Mouse (Mus musculus) forebrain, postnatal 0 days (tissue): Measurements from ENCODE around the gene Zfp644. TPM values are rescaled to one million over a fixed set of nuclear protein-coding genes. Genes with fewer than 3 reads are reported as not detected.

Experiments
- ATAC-seq: fragments of 200-750 bp; cut with Nextera tagmentation; 2 replicates; pipeline ENCODE4 v1.8.0; 2017; ENCODE audit warnings: mild to moderate bottlenecking, moderate library complexity
- DNase-seq: peaks from one replicate; pipeline ENCODE4 v3.0.0-alpha.2; 2015
- H3K27ac ChIP-seq: fragments of 300-500 bp; sonication (generic); 2 replicates; pipeline ENCODE4 v1.5.1; 2014; ENCODE audit warnings: low read depth, mild to moderate bottlenecking, antibody characterized with exemption, low read length, moderate library complexity, mixed read lengths
- H3K27me3 ChIP-seq: fragments of 300-500 bp; sonication (generic); 2 replicates; pipeline ENCODE4 v1.6.1; 2014; ENCODE audit warnings: mild to moderate bottlenecking, low read length, mixed read lengths; ENCODE audit not compliant: insufficient read depth
- H3K36me3 ChIP-seq: fragments of 300-500 bp; sonication (generic); 2 replicates; pipeline ENCODE4 v1.6.1; 2014; ENCODE audit warnings: mild to moderate bottlenecking, moderate library complexity; ENCODE audit not compliant: insufficient read depth
- H3K4me1 ChIP-seq: fragments of 300-500 bp; sonication (generic); 2 replicates; pipeline ENCODE4 v1.6.1; 2014; ENCODE audit warnings: antibody characterized with exemption; ENCODE audit not compliant: insufficient read depth
- H3K4me2 ChIP-seq: fragments of 300-500 bp; sonication (generic); 2 replicates; pipeline ENCODE4 v1.6.1; 2014; ENCODE audit warnings: low read depth, mild to moderate bottlenecking, moderate library complexity
- H3K4me3 ChIP-seq: fragments of 300-500 bp; sonication (generic); 2 replicates; pipeline ENCODE4 v1.5.1; 2014; ENCODE audit warnings: low read depth, low read length, mixed read lengths
- H3K9ac ChIP-seq: fragments of 300-500 bp; sonication (generic); 2 replicates; pipeline ENCODE4 v1.6.1; 2014; ENCODE audit warnings: mild to moderate bottlenecking
- H3K9me3 ChIP-seq: fragments of 300-500 bp; sonication (generic); 2 replicates; pipeline ENCODE4 v1.6.1; 2016; ENCODE audit warnings: low read length
- CTCF ChIP-seq: sonication (generic); IDR thresholded peaks from 2 replicates; pipeline ENCODE4 v1.5.1; 2016; ENCODE audit warnings: antibody characterized with exemption, control low read depth, low read depth
- WGBS: fragments of 180-500 bp; shearing (Covaris S2); extraction: QIAGEN DNeasy Blood & Tissue Kit; methylation state at CpG from one replicate; pipeline ENCODE4 v1.1.7; 2014; 5-methylcytosine and 5-hydroxymethylcytosine counted together
- polyA plus RNA-seq: library from polyadenylated mRNA; unstranded; fragments of >200 nt; fragmentation: Nextera tagmentation; extraction: Ambion mirVana; gene quantifications from 2 replicates; pipeline ENCODE4 v1.2.1, GENCODE M21; 2015
- total RNA-seq: library from RNA; depleted of rRNA; stranded (reverse); fragments of >200 nt; gene quantifications from 2 replicates; pipeline ENCODE4 v1.2.3, GENCODE M21; 2014

Zfp644 gene
- total and polyA plus RNA-seq, 2 experiments from 2014 or later = 70.8 to 132 TPM

- Histone ChIP-seq H3K9ac (no peak overlapping the region), H3K4me1 (no peaks in the 10 kb centered on the region), H3K27ac (no peak overlapping the region), H3K4me3 (no peak overlapping the region), H3K9me3 (no peaks in the 10 kb centered on the region), H3K27me3 (no peaks in the 10 kb centered on the region), H3K36me3 (no peaks in the 10 kb centered on the region), H3K4me2 (no peak overlapping the region)
- WGBS = 87% methylated on average over 4 of the region's 4 CpGs
- DNase-seq = no peak
- no peak for TF ChIP-seq CTCF
- no peak for ATAC-seq
Observed at GRCm38 (mm10) chr5:106664910-106665309, 32.2 kb downstream of the Zfp644 start.

GRCm38 (mm10) chr5:106660867-106661266 lies 36.2 kb downstream of the Zfp644 start:
- TF ChIP-seq CTCF = no peak
- Histone ChIP-seq H3K4me1 (no peaks in the 10 kb centered on the region), H3K27me3 (no peaks in the 10 kb centered on the region), H3K36me3 (no peaks in the 10 kb centered on the region), H3K9me3 (no peaks in the 10 kb centered on the region), H3K9ac (no peak overlapping the region), H3K27ac (no peak overlapping the region), H3K4me3 (no peak overlapping the region), H3K4me2 (no peak overlapping the region)
- 78% methylated on average over 1 of the region's 1 CpGs for WGBS
- ATAC-seq (no peak), DNase-seq (no peak)

- no peak for DNase-seq
- H3K4me3 ChIP-seq = no peak overlapping the region
- no peaks in the 10 kb centered on the region for H3K27me3 ChIP-seq
- TF ChIP-seq CTCF = no peak
- H3K9ac ChIP-seq = no peak overlapping the region
- 90% methylated on average over 3 of the region's 3 CpGs for WGBS
- no peak for ATAC-seq
- H3K36me3 ChIP-seq = no peaks in the 10 kb centered on the region; the same call in 1 of the 2 replicates
- no peaks in the 10 kb centered on the region for H3K4me1 ChIP-seq
- H3K4me2 ChIP-seq = no peak overlapping the region
- H3K27ac ChIP-seq = no peak overlapping the region
- no peaks in the 10 kb centered on the region for H3K9me3 ChIP-seq
Observed at GRCm38 (mm10) chr5:106652790-106653328, 44.2 kb downstream of the Zfp644 start.

GRCm38 (mm10) chr5:106652220-106652753 lies 44.8 kb downstream of the Zfp644 start:
- no peak overlapping the region for H3K9ac ChIP-seq
- 92% methylated on average over 4 of the region's 4 CpGs for WGBS
- TF ChIP-seq CTCF = no peak
- DNase-seq = no peak
- H3K27ac ChIP-seq = no peak overlapping the region
- no peak for ATAC-seq
- H3K27me3 ChIP-seq = no peaks in the 10 kb centered on the region
- no peak overlapping the region for H3K4me3 ChIP-seq
- H3K36me3 ChIP-seq = no peaks in the 10 kb centered on the region; the same call in 1 of the 2 replicates
- H3K4me1 ChIP-seq = no peaks in the 10 kb centered on the region
- no peaks in the 10 kb centered on the region for H3K9me3 ChIP-seq
- H3K4me2 ChIP-seq = no peak overlapping the region

- no peak overlapping the region for H3K9ac ChIP-seq
- no peak overlapping the region for H3K4me2 ChIP-seq
- no peak overlapping the region for H3K27ac ChIP-seq
- no peak for ATAC-seq
- no peak for TF ChIP-seq CTCF
- H3K9me3 ChIP-seq = no peaks in the 10 kb centered on the region
- H3K4me3 ChIP-seq = no peak overlapping the region
- no peaks in the 10 kb centered on the region; the same call in 1 of the 2 replicates for H3K36me3 ChIP-seq
- H3K27me3 ChIP-seq = no peaks in the 10 kb centered on the region
- H3K4me1 ChIP-seq = no peaks in the 10 kb centered on the region
- no peak for DNase-seq
Observed at GRCm38 (mm10) chr5:106649995-106650394, 47.1 kb downstream of the Zfp644 start.

- no peak overlapping the region for H3K27ac ChIP-seq
- no peak overlapping the region for H3K4me3 ChIP-seq
- no peak overlapping the region for H3K9ac ChIP-seq
- DNase-seq (peak; percentile 46), ATAC-seq (no peak; the same call in 1 of the 2 replicates)
- peak; percentile 45; the same call in 1 of the 2 replicates for TF ChIP-seq CTCF
- H3K27me3 ChIP-seq = no peaks in the 10 kb centered on the region
- H3K4me2 ChIP-seq = no peak overlapping the region
- no peaks in the 10 kb centered on the region; the same call in 1 of the 2 replicates for H3K36me3 ChIP-seq
- no peaks in the 10 kb centered on the region for H3K9me3 ChIP-seq
- H3K4me1 ChIP-seq = no peaks in the 10 kb centered on the region
Observed at GRCm38 (mm10) chr5:106649441-106649840, 47.6 kb downstream of the Zfp644 start.

- no peak for TF ChIP-seq CTCF
- WGBS = 93% methylated on average over 4 of the region's 4 CpGs
Observed at GRCm38 (mm10) chr5:106643434-106643833, 53.7 kb downstream of the Zfp644 start.

More at GRCm38 (mm10) chr5:106643434-106643833, 53.7 kb downstream of the Zfp644 start:
- H3K27me3 ChIP-seq = no peaks in the 10 kb centered on the region
- DNase-seq (no peak), ATAC-seq (no peak)
- H3K4me1 ChIP-seq = peaks cover 6% of the 10 kb centered on the region; the same call in 1 of the 2 replicates
- no peak overlapping the region for H3K9ac ChIP-seq
- H3K27ac ChIP-seq = no peak overlapping the region
- no peak overlapping the region for H3K4me2 ChIP-seq
- no peaks in the 10 kb centered on the region for H3K9me3 ChIP-seq
- no peak overlapping the region for H3K4me3 ChIP-seq
- H3K36me3 ChIP-seq = no peaks in the 10 kb centered on the region
